Mouse (Mus musculus) neural tube, embryonic 11.5 days (tissue): ENCODE data around the gene Hist1h3d. TPM values are rescaled to one million over a fixed set of nuclear protein-coding genes. Genes with fewer than 3 reads are reported as not detected.

Experiments used
- ATAC-seq: fragments of 200-750 bp; cut with Nextera tagmentation; 2 replicates; pipeline ENCODE4 v1.8.0; 2017; ENCODE audit warnings: moderate number of reproducible peaks, mild to moderate bottlenecking, moderate TSS enrichment, moderate library complexity; ENCODE audit not compliant: insufficient read depth, low FRiP score, low TSS enrichment
- DNase-seq: peaks from one replicate; pipeline ENCODE4 v3.0.0-alpha.2; 2015; ENCODE audit warnings: low spot score
- H3K27ac ChIP-seq: fragments of 300-500 bp; sonication (generic); 2 replicates; pipeline ENCODE4 v1.5.1; 2014; ENCODE audit warnings: low read depth, mild to moderate bottlenecking, low read length
- H3K27me3 ChIP-seq: fragments of 300-500 bp; sonication (generic); 2 replicates; pipeline ENCODE4 v1.6.1; 2014; ENCODE audit warnings: mild to moderate bottlenecking, low read length, mixed read lengths; ENCODE audit not compliant: control insufficient read depth, insufficient read depth
- H3K36me3 ChIP-seq: fragments of 300-500 bp; sonication (generic); 2 replicates; pipeline ENCODE4 v1.6.1; 2014; ENCODE audit warnings: mild to moderate bottlenecking, low read length, moderate library complexity, mixed read lengths; ENCODE audit not compliant: control insufficient read depth, insufficient read depth
- H3K4me1 ChIP-seq: fragments of 300-500 bp; sonication (generic); 2 replicates; pipeline ENCODE4 v1.6.1; 2014; ENCODE audit warnings: low read length, mixed read lengths; ENCODE audit not compliant: control insufficient read depth, insufficient read depth
- H3K4me2 ChIP-seq: fragments of 300-500 bp; sonication (generic); 2 replicates; pipeline ENCODE4 v1.6.1; 2014; ENCODE audit warnings: low read depth, mild to moderate bottlenecking, moderate library complexity
- H3K4me3 ChIP-seq: fragments of 300-500 bp; sonication (generic); 2 replicates; pipeline ENCODE4 v1.5.1; 2014; ENCODE audit warnings: low read depth, low read length
- H3K9ac ChIP-seq: fragments of 300-500 bp; sonication (generic); 2 replicates; pipeline ENCODE4 v1.6.1; 2014; ENCODE audit warnings: mild to moderate bottlenecking, low read length
- H3K9me3 ChIP-seq: fragments of 300-500 bp; sonication (generic); 2 replicates; pipeline ENCODE4 v1.6.1; 2016; ENCODE audit warnings: low read length; ENCODE audit not compliant: control insufficient read depth
- WGBS: fragments of 180-500 bp; shearing (Covaris S2); extraction: QIAGEN DNeasy Blood & Tissue Kit; methylation state at CpG from one replicate; pipeline ENCODE4 v1.1.7; 2014; 5-methylcytosine and 5-hydroxymethylcytosine counted together
- polyA plus RNA-seq: library from polyadenylated mRNA; unstranded; fragments of >200 nt; fragmentation: Nextera tagmentation; extraction: Ambion mirVana; gene quantifications from 2 replicates; pipeline ENCODE4 v1.2.1, GENCODE M21; 2014

Gene Hist1h3d
- polyA plus RNA-seq, 1 experiment from 2014 or later: 10.4 TPM

DNA sequence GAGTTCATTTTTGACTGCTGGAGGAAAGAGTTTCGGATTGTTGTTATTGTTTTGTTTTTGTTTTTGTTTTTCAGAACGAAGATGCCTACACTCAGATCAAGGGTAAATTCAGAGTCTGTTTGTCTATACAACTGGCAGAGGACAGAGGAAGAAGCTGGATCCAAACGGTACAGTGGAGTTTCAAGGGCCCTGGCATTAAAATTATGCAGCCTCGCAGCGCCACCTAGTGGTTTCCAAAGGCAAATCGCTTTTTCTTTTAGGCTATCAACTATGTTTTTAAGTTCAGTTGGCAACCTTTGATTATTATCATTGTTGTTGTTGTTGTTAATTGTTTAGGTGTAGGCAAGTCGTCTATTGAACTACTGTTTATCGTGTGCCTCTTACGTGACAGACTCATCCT, 22.4 kb downstream of the Hist1h3d start:
- no peak for ATAC-seq
- no peak overlapping the region for H3K4me2 ChIP-seq
- no peaks in the 10 kb centered on the region for H3K4me1 ChIP-seq
- H3K9me3 ChIP-seq: no peaks in the 10 kb centered on the region
- no peak overlapping the region for H3K27ac ChIP-seq
- H3K9ac ChIP-seq: no peak overlapping the region
- no peaks in the 10 kb centered on the region for H3K27me3 ChIP-seq
- no peaks in the 10 kb centered on the region for H3K36me3 ChIP-seq
- H3K4me3 ChIP-seq: no peak overlapping the region
- peak; percentile 74 for DNase-seq
- 8% methylated on average over 9 of the region's 9 CpGs for whole genome bisulfite sequencing

DNA sequence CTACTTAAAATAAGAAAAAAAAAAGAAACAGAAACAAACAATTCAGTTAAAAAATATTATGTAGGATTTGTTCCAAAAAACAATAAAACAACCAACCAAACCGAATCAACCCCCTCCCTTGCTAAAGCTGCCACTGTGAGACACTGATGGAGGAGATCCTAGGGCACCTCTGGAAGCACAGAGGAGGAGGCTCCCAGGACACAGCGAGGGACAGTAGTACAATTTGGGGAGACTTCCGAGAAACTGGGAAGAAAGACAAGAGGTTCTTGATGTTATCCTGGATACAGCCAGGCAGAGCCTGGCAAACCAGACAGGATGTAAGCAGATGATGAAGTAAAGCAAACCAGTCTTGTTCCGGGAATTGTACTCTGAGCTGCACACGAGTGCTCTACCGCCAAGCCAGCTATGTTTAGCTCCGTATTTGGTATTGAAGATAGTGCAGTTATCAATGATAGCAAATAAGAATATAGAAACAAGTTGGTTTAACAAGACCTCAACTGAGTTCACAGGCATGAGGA, 27.7 kb downstream of the Hist1h3d start:
- DNase-seq (no peak), ATAC-seq (no peak)
- no peak overlapping the region for H3K4me3 ChIP-seq
- H3K9me3 ChIP-seq: no peaks in the 10 kb centered on the region
- H3K36me3 ChIP-seq: no peaks in the 10 kb centered on the region
- H3K9ac ChIP-seq: no peak overlapping the region
- H3K4me2 ChIP-seq: no peak overlapping the region
- H3K4me1 ChIP-seq: no peaks in the 10 kb centered on the region
- no peak overlapping the region for H3K27ac ChIP-seq
- no peaks in the 10 kb centered on the region for H3K27me3 ChIP-seq
- WGBS: 80% methylated on average over 7 of the region's 7 CpGs

DNA sequence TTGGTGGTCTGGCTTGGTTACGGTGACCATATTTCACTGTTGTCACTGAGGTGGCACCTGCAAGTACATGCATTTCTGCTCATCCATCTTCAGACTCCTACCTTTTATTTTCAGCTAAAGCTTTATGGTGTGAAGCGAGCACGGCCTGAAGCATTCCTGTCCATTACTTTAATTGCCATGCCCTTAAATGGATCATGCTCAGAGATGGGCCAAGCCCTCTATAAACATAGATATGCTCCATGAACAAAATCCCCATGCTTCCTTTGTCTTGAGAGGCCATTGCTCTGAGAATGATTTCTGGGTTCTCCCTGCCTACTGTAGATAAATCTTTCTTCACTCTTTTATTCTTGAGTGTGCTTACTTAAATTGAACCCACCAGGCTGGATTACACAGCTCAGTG, 28.9 kb downstream of the Hist1h3d start:
- H3K27ac ChIP-seq: no peak overlapping the region
- WGBS: 79% methylated on average over 3 of the region's 3 CpGs
- H3K9me3 ChIP-seq: no peaks in the 10 kb centered on the region
- DNase-seq (no peak), ATAC-seq (no peak)
- H3K4me3 ChIP-seq: no peak overlapping the region
- no peak overlapping the region for H3K9ac ChIP-seq
- H3K36me3 ChIP-seq: no peaks in the 10 kb centered on the region
- H3K27me3 ChIP-seq: no peaks in the 10 kb centered on the region
- H3K4me2 ChIP-seq: no peak overlapping the region
- no peaks in the 10 kb centered on the region for H3K4me1 ChIP-seq

DNA sequence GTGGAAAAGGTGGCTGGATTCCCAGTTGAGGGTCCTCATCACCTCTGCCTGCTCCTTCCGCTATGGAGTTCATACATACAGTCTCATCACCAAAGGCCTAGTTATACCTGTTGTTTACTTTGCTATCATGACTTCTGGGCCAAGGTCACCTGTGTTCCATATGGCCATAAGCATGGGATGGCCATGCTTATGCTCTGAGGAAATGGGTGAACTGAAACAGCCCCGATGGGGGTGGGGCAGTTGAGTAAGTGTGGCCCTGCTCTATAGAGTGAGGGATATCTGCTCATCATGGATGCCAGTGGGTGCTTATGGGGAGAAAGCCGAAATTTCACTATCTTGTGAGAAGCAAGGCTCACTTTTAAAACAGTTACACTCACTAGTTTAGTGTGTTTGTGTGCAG, 29.5 kb downstream of the Hist1h3d start:
- H3K9ac ChIP-seq: no peak overlapping the region
- H3K27me3 ChIP-seq: no peaks in the 10 kb centered on the region
- DNase-seq: no peak
- no peaks in the 10 kb centered on the region for H3K9me3 ChIP-seq
- WGBS: 93% methylated on average over 3 of the region's 3 CpGs
- H3K4me2 ChIP-seq: no peak overlapping the region
- no peak overlapping the region for H3K27ac ChIP-seq
- no peaks in the 10 kb centered on the region for H3K36me3 ChIP-seq
- ATAC-seq: no peak
- no peaks in the 10 kb centered on the region for H3K4me1 ChIP-seq
- H3K4me3 ChIP-seq: no peak overlapping the region

DNA sequence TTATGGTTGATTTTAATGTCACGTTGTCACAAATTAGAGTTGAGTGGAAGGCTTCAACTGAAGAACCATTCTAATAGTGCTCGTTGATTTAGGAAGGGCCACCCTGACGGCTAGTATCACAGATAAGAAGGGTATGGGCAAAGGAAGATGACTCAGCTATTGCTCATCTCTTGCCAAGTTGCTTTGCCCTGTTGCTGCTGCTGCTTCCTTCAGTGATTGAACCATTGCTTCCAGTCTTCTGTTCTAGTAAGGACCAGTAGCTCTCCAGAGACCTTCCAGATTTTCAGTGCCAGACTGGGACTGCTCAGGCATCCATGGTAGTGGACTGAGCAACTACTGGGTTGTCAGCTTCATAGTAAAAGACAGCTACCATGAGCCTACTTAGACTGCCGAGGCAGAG, 33.6 kb downstream of the Hist1h3d start:
- no peaks in the 10 kb centered on the region for H3K4me1 ChIP-seq
- DNase-seq (no peak), ATAC-seq (no peak)
- 90% methylated on average over 4 of the region's 4 CpGs for WGBS
- no peaks in the 10 kb centered on the region for H3K27me3 ChIP-seq
- H3K9ac ChIP-seq: no peak overlapping the region
- no peaks in the 10 kb centered on the region for H3K36me3 ChIP-seq
- H3K4me3 ChIP-seq: no peak overlapping the region
- no peak overlapping the region for H3K4me2 ChIP-seq
- H3K27ac ChIP-seq: no peak overlapping the region
- H3K9me3 ChIP-seq: no peaks in the 10 kb centered on the region

DNA sequence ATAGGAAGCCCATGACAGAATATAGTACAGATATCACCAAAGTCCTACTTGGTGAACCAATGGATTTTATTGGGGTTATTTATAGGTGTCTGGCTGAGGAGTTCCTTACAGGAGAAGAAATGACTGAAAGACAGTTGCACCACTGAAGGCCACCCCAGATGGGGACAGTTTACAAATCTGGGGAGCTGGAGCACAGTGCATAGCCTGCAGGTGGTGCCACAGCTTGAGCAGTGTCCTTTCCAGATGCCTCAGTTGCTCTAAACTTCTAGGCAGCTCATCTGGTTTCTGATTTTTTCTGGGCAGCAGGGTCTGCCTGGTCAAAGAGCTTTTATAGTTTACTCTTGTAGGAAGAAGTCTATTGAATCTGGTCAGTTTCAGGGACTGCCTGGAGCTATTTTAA, 34.3 kb downstream of the Hist1h3d start:
- Histone ChIP-seq H3K4me2 (no peak overlapping the region), H3K9me3 (no peaks in the 10 kb centered on the region), H3K9ac (no peak overlapping the region), H3K4me1 (no peaks in the 10 kb centered on the region), H3K36me3 (no peaks in the 10 kb centered on the region), H3K27me3 (no peaks in the 10 kb centered on the region), H3K4me3 (no peak overlapping the region), H3K27ac (no peak overlapping the region)
- no peak for DNase-seq
- no peak for ATAC-seq

DNA sequence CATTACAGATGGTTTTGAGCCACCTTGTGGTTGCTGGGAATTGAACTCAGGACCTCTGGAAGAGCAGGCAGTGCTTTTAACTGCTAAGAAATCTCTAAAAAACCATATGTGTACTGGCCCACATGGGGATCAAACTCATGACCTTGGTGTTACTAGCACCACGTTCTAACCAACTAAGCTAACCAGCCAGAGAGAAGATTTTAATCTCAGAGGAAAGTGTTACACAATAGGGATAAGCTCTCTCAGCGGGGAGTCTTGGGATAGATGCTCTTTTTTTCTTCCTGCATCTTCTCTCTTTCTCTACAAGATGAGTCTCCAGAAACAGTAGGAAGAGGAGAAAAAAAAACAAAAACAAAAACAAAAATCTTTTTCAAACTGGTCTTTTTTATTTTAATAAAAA, 34.8 kb downstream of the Hist1h3d start:
- Histone ChIP-seq H3K9me3 (no peaks in the 10 kb centered on the region), H3K27me3 (no peaks in the 10 kb centered on the region), H3K36me3 (no peaks in the 10 kb centered on the region), H3K27ac (no peak overlapping the region), H3K4me2 (no peak overlapping the region), H3K9ac (no peak overlapping the region), H3K4me1 (no peaks in the 10 kb centered on the region), H3K4me3 (no peak overlapping the region)
- DNase-seq (no peak), ATAC-seq (no peak)
- 80% methylated on average over 2 of the region's 2 CpGs for WGBS

DNA sequence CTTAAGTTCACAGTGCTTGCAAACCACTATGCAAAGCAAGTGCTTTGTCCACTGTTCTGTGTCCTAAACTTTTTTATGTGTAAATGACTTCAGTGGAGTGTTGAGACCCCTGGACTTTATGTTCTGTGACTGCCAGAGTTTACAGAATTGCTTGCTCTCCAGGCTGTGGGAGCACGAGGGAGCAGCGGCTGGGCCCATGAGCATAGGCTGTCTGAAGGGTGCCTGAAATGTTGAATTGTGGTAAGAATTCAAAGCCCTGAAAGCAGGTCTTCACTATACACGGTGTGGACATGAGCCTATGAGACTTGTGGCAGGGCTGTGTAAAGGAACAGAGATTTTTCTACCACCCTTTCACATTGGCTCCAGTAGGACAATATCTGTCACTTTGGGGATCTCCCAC, 36.1 kb downstream of the Hist1h3d start:
- 92% methylated on average over 3 of the region's 3 CpGs for WGBS
- DNase-seq: no peak
- ATAC-seq: no peak
- Histone ChIP-seq H3K4me1 (no peaks in the 10 kb centered on the region), H3K9me3 (no peaks in the 10 kb centered on the region), H3K9ac (no peak overlapping the region), H3K4me2 (no peak overlapping the region), H3K27me3 (no peaks in the 10 kb centered on the region), H3K4me3 (no peak overlapping the region), H3K36me3 (no peaks in the 10 kb centered on the region), H3K27ac (no peak overlapping the region)

DNA sequence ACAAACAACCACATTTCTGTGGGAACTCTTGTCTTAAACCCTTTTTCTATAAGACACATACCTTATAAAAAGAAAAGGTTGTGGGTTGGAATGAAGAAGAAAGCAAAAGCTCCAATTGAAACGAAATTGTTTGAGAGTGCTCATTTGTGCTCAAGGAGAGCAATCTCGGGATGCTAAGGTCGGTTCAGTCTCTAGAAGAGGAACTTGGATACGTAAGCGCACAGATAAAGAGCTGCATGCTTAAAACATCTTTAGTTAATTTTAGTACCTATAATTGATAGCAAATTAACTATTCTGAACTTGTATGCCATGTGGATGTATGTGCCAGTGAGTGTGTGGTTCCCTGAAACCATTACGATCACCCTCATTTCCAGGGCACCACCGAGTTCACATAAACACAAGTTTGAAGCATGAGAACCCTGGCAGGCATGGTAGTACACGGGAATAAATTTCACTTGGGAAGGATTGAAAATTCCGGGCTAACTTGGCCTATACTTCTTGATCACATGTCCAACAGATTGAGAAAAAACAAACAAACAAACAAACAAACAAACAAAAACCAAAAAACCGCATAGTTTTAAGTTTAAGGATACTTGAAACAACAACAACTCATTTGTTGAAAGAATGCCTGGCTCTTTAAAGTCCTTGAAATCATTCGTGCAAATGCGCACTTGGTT, 44.6 kb downstream of the Hist1h3d start:
- 52% methylated on average over 12 of the region's 12 CpGs for WGBS
- no peaks in the 10 kb centered on the region for H3K9me3 ChIP-seq
- H3K27ac ChIP-seq: peak overlapping the region; percentile 96; the same call in 1 of the 2 replicates
- H3K4me1 ChIP-seq: no peaks in the 10 kb centered on the region
- peak overlapping the region; percentile 98 for H3K4me2 ChIP-seq
- DNase-seq (no peak), ATAC-seq (no peak)
- peak overlapping the region; percentile 64 for H3K9ac ChIP-seq
- no peaks in the 10 kb centered on the region for H3K27me3 ChIP-seq
- H3K4me3 ChIP-seq: peak overlapping the region; percentile 69
- H3K36me3 ChIP-seq: no peaks in the 10 kb centered on the region
